Mouse (Mus musculus) midbrain, embryonic 14.5 days (tissue): ENCODE measurements at regions not wholly inside any gene's neighbourhood (a gene's known extent, or its start where the extent isn't known, plus 50 kb on each side); places are given as distances from the start of the nearest gene placed in this dataset.
A peak's percentile ranks its signal among the peaks of the same experiment; 100 is the strongest.

ENCODE experiments used
- ATAC-seq: fragments of 200-750 bp; cut with Nextera tagmentation; 2 replicates; pipeline ENCODE4 v1.8.0; 2017; ENCODE audit warnings: moderate number of reproducible peaks, moderate library complexity; ENCODE audit not compliant: low FRiP score, low TSS enrichment
- DNase-seq: peaks from one replicate; pipeline ENCODE4 v3.0.0-alpha.2; 2015
- H3K27ac ChIP-seq: fragments of 300-500 bp; sonication (generic); replicated peaks from 2 replicates; pipeline ENCODE4 v1.5.1; 2014; ENCODE audit warnings: mild to moderate bottlenecking, low read depth, low read length, moderate library complexity
- H3K27me3 ChIP-seq: fragments of 300-500 bp; sonication (generic); 2 replicates; pipeline ENCODE4 v1.6.1; 2014; ENCODE audit warnings: low read length, control low read depth, mixed read lengths; ENCODE audit not compliant: control insufficient read depth, insufficient read depth
- H3K36me3 ChIP-seq: fragments of 300-500 bp; sonication (generic); 2 replicates; pipeline ENCODE4 v1.6.1; 2014; ENCODE audit warnings: low read length, control low read depth; ENCODE audit not compliant: control insufficient read depth, insufficient read depth
- H3K4me1 ChIP-seq: fragments of 300-500 bp; sonication (generic); 2 replicates; pipeline ENCODE4 v1.6.1; 2014; ENCODE audit warnings: mild to moderate bottlenecking, antibody characterized with exemption, low read length, control low read depth; ENCODE audit not compliant: control insufficient read depth, insufficient read depth
- H3K4me2 ChIP-seq: fragments of 300-500 bp; sonication (generic); 2 replicates; pipeline ENCODE4 v1.6.1; 2014; ENCODE audit warnings: mild to moderate bottlenecking, low read length, moderate library complexity
- H3K4me3 ChIP-seq: fragments of 300-500 bp; sonication (generic); replicated peaks from 2 replicates; pipeline ENCODE4 v1.5.1; 2014; ENCODE audit warnings: low read depth, low read length
- H3K9ac ChIP-seq: fragments of 300-500 bp; sonication (generic); replicated peaks from 2 replicates; pipeline ENCODE4 v1.6.1; 2014; ENCODE audit warnings: mild to moderate bottlenecking, low read length, moderate library complexity
- H3K9me3 ChIP-seq: fragments of 300-500 bp; sonication (generic); 2 replicates; pipeline ENCODE4 v1.6.1; 2016; ENCODE audit warnings: low read length, control low read depth, mixed read lengths; ENCODE audit not compliant: control insufficient read depth
- WGBS: fragments of 180-500 bp; shearing (Covaris S2); extraction: QIAGEN DNeasy Blood & Tissue Kit; methylation state at CpG from one replicate; pipeline ENCODE4 v1.1.7; 2014; 5-methylcytosine and 5-hydroxymethylcytosine counted together

GRCm38 (mm10) chr12:80011916-80012315, 100.9 kb downstream of the Zfp36l1 start:
- DNase-seq: no peak
- WGBS: 90% methylated on average over 6 of the region's 6 CpGs
- ATAC-seq: no peak
- no peaks in the 10 kb centered on the region for H3K36me3 ChIP-seq
- no peaks in the 10 kb centered on the region for H3K9me3 ChIP-seq
- H3K27me3 ChIP-seq: no peaks in the 10 kb centered on the region
- H3K4me3 ChIP-seq: no peak overlapping the region
- H3K27ac ChIP-seq: no peak overlapping the region
- 0 out of 2 replicates have a peak, but pooled peaks cover 8% of the 10 kb centered on the region for H3K4me1 ChIP-seq
- no peak overlapping the region for H3K9ac ChIP-seq
- H3K4me2 ChIP-seq: no peak overlapping the region

DNA sequence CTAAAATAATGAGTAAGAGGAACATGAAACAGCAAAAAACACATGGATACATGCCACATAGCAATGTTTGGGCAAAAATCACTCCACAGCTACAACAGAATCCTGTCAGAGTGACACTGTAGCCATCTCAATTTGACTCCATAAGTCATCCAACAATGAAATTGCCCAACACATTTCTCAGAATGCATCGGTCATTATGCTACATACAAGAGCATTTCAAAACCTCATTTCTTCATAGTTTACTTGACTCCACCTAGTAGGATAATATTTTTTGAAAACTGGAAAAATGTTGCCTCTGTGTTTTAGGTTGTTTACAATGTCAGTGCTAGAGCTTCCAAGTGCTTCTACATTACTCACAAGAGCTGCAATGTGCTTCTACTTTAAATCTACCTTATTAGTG, 101.9 kb downstream of the Zfp36l1 start:
- Histone ChIP-seq H3K4me2 (no peak overlapping the region), H3K27ac (no peak overlapping the region), H3K4me3 (no peak overlapping the region), H3K9ac (no peak overlapping the region), H3K9me3 (no peaks in the 10 kb centered on the region), H3K36me3 (no peaks in the 10 kb centered on the region), H3K27me3 (no peaks in the 10 kb centered on the region), H3K4me1 (0 out of 2 replicates have a peak, but pooled peaks cover 8% of the 10 kb centered on the region)
- DNase-seq (no peak), ATAC-seq (no peak)
- WGBS: 92% methylated on average over 1 of the region's 1 CpGs

DNA sequence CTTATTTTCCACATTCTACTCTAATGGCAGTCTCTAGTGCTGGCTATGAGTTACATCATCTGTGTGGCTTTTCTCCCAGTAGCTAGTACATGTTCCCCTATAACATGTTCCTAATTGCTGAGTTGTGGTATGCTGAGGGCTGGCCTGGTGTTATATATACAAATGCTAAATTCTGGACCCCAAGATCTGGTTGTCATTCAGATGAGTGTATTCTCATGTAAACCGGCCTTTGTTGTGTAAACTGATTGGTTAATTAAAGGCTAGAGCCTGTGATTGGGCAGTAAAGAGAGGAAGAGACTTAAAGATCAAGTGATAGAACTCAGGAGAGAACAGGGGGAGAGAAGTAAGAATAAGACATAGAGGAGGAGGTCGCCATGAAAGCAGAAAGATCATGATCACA, 102.6 kb downstream of the Zfp36l1 start:
- no peak overlapping the region for H3K9ac ChIP-seq
- H3K4me3 ChIP-seq: no peak overlapping the region
- no peaks in the 10 kb centered on the region for H3K36me3 ChIP-seq
- H3K4me1 ChIP-seq: 0 out of 2 replicates have a peak, but pooled peaks cover 8% of the 10 kb centered on the region
- H3K4me2 ChIP-seq: no peak overlapping the region
- 51% methylated on average over 2 of the region's 2 CpGs for WGBS
- ATAC-seq (no peak), DNase-seq (no peak)
- H3K27ac ChIP-seq: no peak overlapping the region
- no peaks in the 10 kb centered on the region for H3K9me3 ChIP-seq
- no peaks in the 10 kb centered on the region for H3K27me3 ChIP-seq

DNA sequence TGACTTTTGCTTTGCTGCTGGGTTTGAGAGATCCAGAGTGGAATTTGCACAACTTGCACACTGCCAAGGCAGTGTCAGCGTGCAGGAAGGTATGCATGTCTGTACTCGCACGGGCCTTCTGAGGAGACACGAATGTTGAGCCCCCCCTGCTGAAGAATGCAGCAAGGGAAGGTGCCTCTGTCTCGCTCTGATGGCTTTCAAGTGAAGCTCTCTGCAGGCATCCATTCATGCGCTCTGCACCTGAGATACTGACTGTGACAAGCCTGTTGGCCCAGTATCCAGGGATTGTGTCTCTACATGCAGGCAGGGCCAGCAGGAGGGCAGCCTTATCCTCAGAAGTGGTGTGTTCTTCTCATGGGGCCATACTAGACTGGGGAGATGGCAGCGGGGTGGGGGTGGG, 105.0 kb downstream of the Zfp36l1 start:
- 20% methylated on average over 7 of the region's 7 CpGs for WGBS

DNA sequence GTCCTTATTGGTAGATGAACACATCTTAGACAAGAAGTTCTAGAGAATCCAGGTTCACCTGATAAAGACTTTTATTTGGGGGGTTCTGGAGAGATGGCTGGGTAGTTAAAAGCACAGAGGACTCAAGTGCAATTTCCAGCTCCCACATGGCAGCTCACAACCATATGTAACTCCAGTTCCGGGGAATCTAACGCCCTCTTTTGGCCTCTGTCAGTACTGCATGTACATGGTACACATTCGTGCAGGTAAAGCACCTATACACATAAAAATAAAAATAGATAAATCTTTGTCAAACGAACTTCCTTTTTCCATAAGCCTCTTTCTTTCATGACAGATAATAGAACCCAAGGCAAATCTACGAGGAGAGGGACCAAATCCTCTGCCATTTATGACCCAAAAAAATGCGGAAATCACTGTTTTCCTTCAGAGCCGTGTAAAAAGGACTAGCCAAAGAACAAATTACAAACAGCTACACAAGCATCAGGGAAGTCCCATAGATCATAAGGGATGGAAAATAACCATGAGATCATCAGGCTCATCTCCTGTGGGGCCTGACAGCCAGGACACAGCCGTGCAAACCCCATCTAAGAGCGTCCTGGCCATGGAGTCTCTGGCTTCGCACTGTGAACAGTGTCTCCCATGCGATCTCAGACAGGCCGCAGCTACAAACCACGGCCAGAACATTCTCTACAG, 107.4 kb downstream of the Zfp36l1 start:
- Histone ChIP-seq H3K9ac (no peak overlapping the region), H3K9me3 (no peaks in the 10 kb centered on the region), H3K36me3 (no peaks in the 10 kb centered on the region), H3K4me1 (no peaks in the 10 kb centered on the region), H3K27ac (no peak overlapping the region), H3K4me2 (no peak overlapping the region), H3K27me3 (no peaks in the 10 kb centered on the region), H3K4me3 (no peak overlapping the region)
- DNase-seq (no peak), ATAC-seq (no peak)
- WGBS: 91% methylated on average over 13 of the region's 13 CpGs

More for the DNA sequence above, 105.0 kb downstream of the Zfp36l1 start:
- no peaks in the 10 kb centered on the region for H3K4me1 ChIP-seq
- no peak overlapping the region for H3K9ac ChIP-seq
- DNase-seq: no peak
- ATAC-seq: no peak
- no peaks in the 10 kb centered on the region for H3K9me3 ChIP-seq
- H3K27ac ChIP-seq: no peak overlapping the region
- H3K4me3 ChIP-seq: no peak overlapping the region
- H3K36me3 ChIP-seq: no peaks in the 10 kb centered on the region
- H3K4me2 ChIP-seq: no peak overlapping the region
- no peaks in the 10 kb centered on the region for H3K27me3 ChIP-seq

DNA sequence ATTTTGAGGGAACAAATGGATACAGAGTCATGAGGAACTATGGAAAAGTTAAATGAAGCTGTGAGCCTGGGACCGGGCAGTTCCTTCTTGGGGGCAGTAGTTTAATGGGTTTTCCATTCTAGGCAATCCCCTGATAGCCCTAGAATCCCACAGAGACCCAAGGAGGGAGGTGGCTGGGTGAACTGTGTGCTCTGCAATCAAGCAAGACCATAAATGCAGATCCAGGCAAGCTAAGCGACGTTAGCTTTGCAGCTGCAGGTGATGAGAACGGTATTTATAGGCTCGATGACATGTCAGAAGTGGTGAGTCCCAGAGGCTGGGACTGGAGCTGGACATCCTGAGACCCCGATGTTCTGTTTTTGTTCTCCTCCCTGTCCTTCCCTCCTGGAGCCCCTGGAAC, 108.2 kb downstream of the Zfp36l1 start:
- Histone ChIP-seq H3K9me3 (no peaks in the 10 kb centered on the region), H3K9ac (no peak overlapping the region), H3K4me2 (no peak overlapping the region), H3K36me3 (no peaks in the 10 kb centered on the region), H3K27me3 (no peaks in the 10 kb centered on the region), H3K4me3 (no peak overlapping the region), H3K27ac (no peak overlapping the region), H3K4me1 (no peaks in the 10 kb centered on the region)
- 93% methylated on average over 6 of the region's 6 CpGs for WGBS
- ATAC-seq (no peak), DNase-seq (no peak)

DNA sequence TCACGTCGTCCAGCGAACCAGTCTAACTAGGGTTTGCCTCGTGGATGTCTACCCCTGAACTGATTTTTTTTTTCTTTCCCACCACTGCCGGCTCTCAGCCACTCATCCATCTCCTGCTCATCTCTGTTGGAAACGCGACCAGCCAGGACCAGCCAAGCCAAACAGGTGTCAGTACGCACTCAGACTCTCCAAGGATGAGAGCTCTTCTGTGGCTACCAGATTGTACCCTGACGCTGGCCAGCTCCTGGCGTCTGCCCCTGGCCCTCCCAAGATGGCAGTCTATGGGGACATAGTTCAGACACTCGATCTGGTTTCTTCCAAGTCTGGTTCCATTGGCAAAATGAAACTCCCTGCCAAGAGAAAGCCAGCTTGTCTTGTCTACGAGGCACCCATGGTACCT, 109.3 kb downstream of the Zfp36l1 start:
- no peaks in the 10 kb centered on the region for H3K36me3 ChIP-seq
- no peaks in the 10 kb centered on the region for H3K9me3 ChIP-seq
- no peak overlapping the region for H3K27ac ChIP-seq
- no peaks in the 10 kb centered on the region for H3K4me1 ChIP-seq
- no peaks in the 10 kb centered on the region for H3K27me3 ChIP-seq
- DNase-seq: no peak
- no peak overlapping the region for H3K9ac ChIP-seq
- WGBS: 90% methylated on average over 12 of the region's 12 CpGs
- no peak for ATAC-seq
- no peak overlapping the region for H3K4me2 ChIP-seq
- H3K4me3 ChIP-seq: no peak overlapping the region

DNA sequence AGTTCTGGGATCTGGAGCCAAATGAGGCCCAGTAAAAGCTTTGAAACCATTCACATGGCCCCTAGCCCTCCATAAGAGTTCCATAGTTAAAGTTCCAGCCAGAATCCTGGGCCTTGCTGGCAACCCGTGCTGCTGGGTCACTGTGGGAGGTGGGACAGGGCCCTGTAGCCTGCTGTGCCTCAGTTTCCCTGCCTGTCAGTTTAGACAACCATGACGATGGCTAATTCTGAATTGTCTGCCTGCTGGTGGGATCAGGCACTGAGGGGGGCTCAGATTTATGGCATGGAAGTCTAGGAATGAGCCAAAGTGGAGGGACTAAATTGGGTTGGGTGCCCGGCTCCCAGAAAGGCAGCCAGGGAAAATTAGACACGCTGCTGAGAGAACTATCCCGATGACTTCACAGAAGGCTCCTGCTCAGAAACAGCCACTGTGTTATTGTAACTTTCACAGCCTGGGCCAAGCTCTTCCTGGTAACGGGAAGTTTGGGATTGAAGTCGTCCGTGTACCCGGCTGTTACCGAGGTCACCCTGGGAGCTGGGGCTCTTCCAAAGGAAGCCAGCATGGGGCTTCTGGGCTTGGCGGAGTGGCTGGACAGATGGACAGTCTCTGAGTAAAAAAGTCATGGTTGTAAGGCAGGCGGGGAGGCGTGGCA, 110.2 kb downstream of the Zfp36l1 start:
- no peaks in the 10 kb centered on the region for H3K9me3 ChIP-seq
- no peaks in the 10 kb centered on the region for H3K36me3 ChIP-seq
- DNase-seq: peak; percentile 40
- H3K27ac ChIP-seq: no peak overlapping the region
- no peak overlapping the region for H3K9ac ChIP-seq
- no peak overlapping the region for H3K4me3 ChIP-seq
- no peaks in the 10 kb centered on the region for H3K4me1 ChIP-seq
- no peaks in the 10 kb centered on the region for H3K27me3 ChIP-seq
- no peak overlapping the region for H3K4me2 ChIP-seq
- ATAC-seq: no peak
- WGBS: 54% methylated on average over 13 of the region's 13 CpGs

DNA sequence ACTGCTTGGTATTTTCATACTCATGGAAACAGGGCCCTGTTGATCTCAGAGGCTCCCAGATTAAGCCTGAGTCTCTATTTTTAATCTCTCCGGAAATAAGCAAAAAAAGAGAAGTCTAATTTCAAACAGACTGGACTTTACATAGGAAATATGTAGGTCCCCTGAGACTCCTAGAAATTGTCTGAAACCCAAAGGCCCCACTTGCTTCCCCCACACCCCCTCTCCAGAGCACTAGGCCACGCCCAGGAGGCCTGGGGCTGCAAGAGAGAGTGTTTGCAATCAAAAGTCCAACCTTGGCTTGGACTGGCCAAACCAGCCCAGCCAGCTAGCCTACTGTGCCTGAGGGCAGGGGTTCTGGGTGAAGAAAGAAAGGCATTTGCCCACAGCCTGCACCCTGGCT, 111.0 kb downstream of the Zfp36l1 start:
- Histone ChIP-seq H3K4me2 (no peak overlapping the region), H3K27ac (no peak overlapping the region; the same call in 1 of the 2 replicates), H3K4me1 (no peaks in the 10 kb centered on the region), H3K27me3 (no peaks in the 10 kb centered on the region), H3K36me3 (no peaks in the 10 kb centered on the region), H3K9me3 (no peaks in the 10 kb centered on the region), H3K4me3 (no peak overlapping the region), H3K9ac (no peak overlapping the region)
- DNase-seq (no peak), ATAC-seq (no peak)
- WGBS: 75% methylated on average over 2 of the region's 2 CpGs
